Mouse (Mus musculus) CH12.LX (cell line): ENCODE results near the gene Gm37240. TPM values are rescaled to one million over a fixed set of nuclear protein-coding genes. Genes with fewer than 3 reads are reported as not detected.

ENCODE experiments used
- DNase-seq: peaks from one replicate; pipeline ENCODE4 v3.0.0-alpha.2; 2013; ENCODE audit errors: extremely low read depth
- H3K27ac ChIP-seq: 2 replicates; pipeline ENCODE4 v1.5.1; 2012; ENCODE audit warnings: low read depth, mild to moderate bottlenecking, control low read depth, moderate library complexity; ENCODE audit not compliant: insufficient read depth
- H3K27me3 ChIP-seq: replicated peaks from 2 replicates; pipeline ENCODE3; 2012; ENCODE audit warnings: inconsistent platforms
- H3K36me3 ChIP-seq, 2 experiments: replicated peaks in 1 of 2; 2 replicates each; pipeline versions ENCODE3 to v1.6.1; 2012; ENCODE audit warnings: inconsistent platforms in 1 of 2, low read length in 1 of 2, mild to moderate bottlenecking in 1 of 2, mixed read lengths in 1 of 2, moderate library complexity in 1 of 2; ENCODE audit not compliant: control insufficient read depth in 1 of 2, insufficient read depth in 1 of 2
- H3K4me1 ChIP-seq, 2 experiments: 2 replicates each; pipeline ENCODE4 v1.6.1; 2012; ENCODE audit warnings: inconsistent platforms in 1 of 2, moderate library complexity in 1 of 2; ENCODE audit not compliant: insufficient read depth in 2 of 2, control insufficient read depth in 1 of 2
- H3K4me2 ChIP-seq: 2 replicates; pipeline ENCODE4 v1.6.1; 2012; ENCODE audit warnings: low read depth, mild to moderate bottlenecking, control low read depth; ENCODE audit not compliant: poor library complexity, insufficient read depth, severe bottlenecking
- H3K4me3 ChIP-seq, 3 experiments: fragments of 150-350 bp in 1 of 3; sonication (generic) in 1 of 3; replicated peaks in 1 of 3; 2 replicates each; pipeline versions ENCODE3 to v1.5.1; 2011 to 2012; ENCODE audit warnings: low read depth in 2 of 3, low read length in 2 of 3, mild to moderate bottlenecking in 2 of 3, moderate library complexity in 2 of 3, control low read depth in 1 of 3, improper control_type of control experiment in 1 of 3, inconsistent platforms in 1 of 3, mixed read lengths in 1 of 3; ENCODE audit not compliant: poor library complexity in 1 of 3
- H3K79me2 ChIP-seq: replicated peaks from 2 replicates; pipeline ENCODE4 v1.6.1; 2012; ENCODE audit warnings: mild to moderate bottlenecking, moderate library complexity; ENCODE audit not compliant: control insufficient read depth, poor library complexity, insufficient read depth, severe bottlenecking; ENCODE audit errors: extremely low read depth
- H3K9ac ChIP-seq: 2 replicates; pipeline ENCODE4 v1.6.1; 2012; ENCODE audit warnings: low read depth, mild to moderate bottlenecking, control low read depth, moderate library complexity; ENCODE audit not compliant: insufficient read depth
- H3K9me3 ChIP-seq: replicated peaks from 2 replicates; pipeline ENCODE3; 2012; ENCODE audit warnings: low read length, inconsistent platforms, mixed read lengths
- BHLHE40 ChIP-seq: IDR thresholded peaks from 2 replicates; pipeline ENCODE4 v1.6.1; 2011; ENCODE audit warnings: mild to moderate bottlenecking, low read depth, low read length, improper control_type of control experiment
- CHD2 ChIP-seq: IDR thresholded peaks from 2 replicates; pipeline ENCODE4 v1.6.1; 2011; ENCODE audit warnings: low read length, improper control_type of control experiment
- CTCF ChIP-seq, 2 experiments: IDR thresholded peaks in 1 of 2; conservative IDR thresholded peaks in 1 of 2; 2 replicates each; pipeline ENCODE4 v1.5.1; 2011 to 2012; ENCODE audit warnings: low read depth in 2 of 2, low read length in 2 of 2, improper control_type of control experiment in 1 of 2, inconsistent platforms in 1 of 2, mild to moderate bottlenecking in 1 of 2, moderate library complexity in 1 of 2
- E2F4 ChIP-seq: IDR thresholded peaks from 2 replicates; pipeline ENCODE4 v1.6.1; 2011; ENCODE audit warnings: low read depth, low read length, improper control_type of control experiment; ENCODE audit not compliant: insufficient replicate concordance
- EP300 ChIP-seq: IDR thresholded peaks from 2 replicates; pipeline ENCODE4 v1.6.1; 2011; ENCODE audit warnings: low read length, improper control_type of control experiment
- ETS1 ChIP-seq: conservative IDR thresholded peaks from 2 replicates; pipeline ENCODE4 v1.6.1; 2012; ENCODE audit warnings: low read depth, mild to moderate bottlenecking, inconsistent platforms, low read length, improper control_type of control experiment, moderate library complexity
- GABPA ChIP-seq: IDR thresholded peaks from 2 replicates; pipeline ENCODE4 v1.6.1; 2012; ENCODE audit warnings: low read depth, low read length, improper control_type of control experiment, inconsistent platforms; ENCODE audit not compliant: insufficient replicate concordance
- HCFC1 ChIP-seq: IDR thresholded peaks from 2 replicates; pipeline ENCODE4 v1.6.1; 2012; ENCODE audit warnings: low read depth, mild to moderate bottlenecking, inconsistent platforms, low read length, improper control_type of control experiment
- JUN ChIP-seq: IDR thresholded peaks from 2 replicates; pipeline ENCODE4 v1.6.1; 2011; ENCODE audit warnings: low read depth, mild to moderate bottlenecking, low read length, improper control_type of control experiment, moderate library complexity; ENCODE audit not compliant: insufficient read depth
- KAT2A ChIP-seq: IDR thresholded peaks from 2 replicates; pipeline ENCODE4 v1.6.1; 2012; ENCODE audit warnings: low read length, improper control_type of control experiment, inconsistent platforms; ENCODE audit not compliant: insufficient replicate concordance
- MAFK ChIP-seq: IDR thresholded peaks from 2 replicates; pipeline ENCODE4 v1.6.1; 2011; ENCODE audit warnings: low read length, improper control_type of control experiment; ENCODE audit not compliant: insufficient replicate concordance
- MAX ChIP-seq: IDR thresholded peaks from 2 replicates; pipeline ENCODE4 v1.6.1; 2011; ENCODE audit warnings: low read length, improper control_type of control experiment
- MXI1 ChIP-seq: IDR thresholded peaks from 2 replicates; pipeline ENCODE4 v1.6.1; 2011; ENCODE audit warnings: mild to moderate bottlenecking, low read depth, low read length, improper control_type of control experiment
- NELFE ChIP-seq: IDR thresholded peaks from 2 replicates; pipeline ENCODE4 v1.6.1; 2011; ENCODE audit warnings: low read depth, low read length, improper control_type of control experiment
- NRF1 ChIP-seq: IDR thresholded peaks from 2 replicates; pipeline ENCODE4 v1.6.1; 2014; ENCODE audit warnings: low read depth, mild to moderate bottlenecking, inconsistent platforms, low read length, improper control_type of control experiment, moderate library complexity
- PAX5 ChIP-seq: IDR thresholded peaks from 2 replicates; pipeline ENCODE4 v1.6.1; 2012; ENCODE audit warnings: low read length, inconsistent platforms, mixed read lengths
- POLR2AphosphoS2 ChIP-seq: IDR thresholded peaks from 2 replicates; pipeline ENCODE4 v1.6.1; 2011; ENCODE audit warnings: low read depth, low read length, improper control_type of control experiment
- RAD21 ChIP-seq: IDR thresholded peaks from 2 replicates; pipeline ENCODE4 v1.6.1; 2011; ENCODE audit warnings: low read depth, mild to moderate bottlenecking, low read length, improper control_type of control experiment, moderate library complexity
- SIN3A ChIP-seq: IDR thresholded peaks from 2 replicates; pipeline ENCODE4 v1.6.1; 2012; ENCODE audit warnings: low read length, improper control_type of control experiment, inconsistent platforms
- TBP ChIP-seq: conservative IDR thresholded peaks from 2 replicates; pipeline ENCODE4 v1.6.1; 2011; ENCODE audit warnings: low read depth, low read length, improper control_type of control experiment
- TCF12 ChIP-seq: IDR thresholded peaks from 2 replicates; pipeline ENCODE4 v1.6.1; 2014; ENCODE audit warnings: low read depth, mild to moderate bottlenecking, inconsistent platforms, low read length, improper control_type of control experiment
- UBTF ChIP-seq: IDR thresholded peaks from 2 replicates; pipeline ENCODE4 v1.6.1; 2012; ENCODE audit warnings: low read depth, mild to moderate bottlenecking, inconsistent platforms, low read length, improper control_type of control experiment, moderate library complexity
- USF2 ChIP-seq: conservative IDR thresholded peaks from 2 replicates; pipeline ENCODE4 v1.6.1; 2011; ENCODE audit warnings: low read depth, low read length, improper control_type of control experiment
- ZKSCAN1 ChIP-seq: IDR thresholded peaks from 2 replicates; pipeline ENCODE4 v1.6.1; 2012; ENCODE audit warnings: low read depth, inconsistent platforms, low read length, improper control_type of control experiment, borderline replicate concordance
- ZNF384 ChIP-seq: IDR thresholded peaks from 2 replicates; pipeline ENCODE4 v1.6.1; 2012; ENCODE audit warnings: low read depth, low read length, improper control_type of control experiment, inconsistent platforms
- dilution Hi-C: fragments of 300-500 bp; cut with MboI; formaldehyde crosslinking; loops from 2 replicates; pipeline ENCODE4 v1.14.3; 2020; ENCODE audit warnings: low sequenced_read_pairs; ENCODE audit not compliant: extremely low pct_unique_long_range_greater_than_20kb, extremely low pct_ligation_motif_present
- in situ Hi-C: fragments of 300-500 bp; cut with MboI; formaldehyde crosslinking; loops from 3 replicates; pipeline ENCODE4 v1.14.3; 2019; ENCODE audit warnings: low sequenced_read_pairs, low pct_ligation_motif_present, low pct_unique_long_range_greater_than_20kb, mixed read lengths
- polyA plus RNA-seq: library from polyadenylated mRNA; unstranded; fragments of >175 nt; gene quantifications from 2 replicates; pipeline ENCODE4 v1.2.1, GENCODE M21; 2012; ENCODE audit warnings: low read depth; ENCODE audit not compliant: insufficient read length
- total RNA-seq, 2 experiments: library from RNA; depleted of rRNA; stranded (reverse); fragments of 300-350 nt in 1 of 2; fragments of >200 nt in 1 of 2; gene quantifications; 2 replicates each; pipeline ENCODE4 v1.2.3; 2012 to 2014

Gm37240 gene
- total and polyA plus RNA-seq, 3 experiments: 0.08 to 0.19 (median 0.14) TPM

DNA sequence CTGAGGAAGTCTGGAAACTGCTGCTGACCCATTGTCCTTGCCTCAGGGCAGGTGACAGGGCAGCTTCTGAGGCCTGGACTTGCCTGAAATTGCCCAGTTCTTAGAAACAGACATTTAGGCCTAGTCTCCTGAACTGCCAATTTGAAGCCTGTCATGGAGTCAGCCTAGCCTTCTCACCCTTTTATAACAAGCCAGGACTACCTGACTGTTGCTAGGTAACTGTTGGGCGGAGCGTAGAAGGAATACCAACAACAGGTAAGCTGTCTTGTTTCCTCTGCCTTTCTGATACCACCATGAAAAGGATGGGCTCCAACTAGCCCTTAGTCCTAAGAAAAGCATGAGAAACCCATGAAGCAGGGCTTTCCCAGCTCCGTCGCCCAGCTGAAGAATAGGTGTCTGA lies 570.0 kb downstream of the Gm37240 start:
- H3K27me3 ChIP-seq: no peaks in the 10 kb centered on the region
- DNase-seq: no peak
- H3K4me2 ChIP-seq: no peak overlapping the region
- H3K4me1 ChIP-seq: no peaks in the 10 kb centered on the region
- in situ Hi-C loops (no loop called here), dilution Hi-C loops (no loop called here)
- TF ChIP-seq PAX5 (no peak), NELFE (no peak), ZNF384 (no peak), HCFC1 (no peak), UBTF (no peak), TBP (no peak), SIN3A (no peak), E2F4 (no peak), MAX (no peak), NRF1 (no peak), MAFK (no peak), CHD2 (no peak), BHLHE40 (no peak), JUN (no peak), ETS1 (no peak), KAT2A (no peak), EP300 (no peak), USF2 (no peak), RAD21 (no peak)
- H3K36me3 ChIP-seq: no peaks in the 10 kb centered on the region
- H3K4me3 ChIP-seq: no peak overlapping the region
- H3K79me2 ChIP-seq: no peaks in the 10 kb centered on the region
- no peak overlapping the region for H3K9ac ChIP-seq
- no peak overlapping the region for H3K27ac ChIP-seq
- H3K9me3 ChIP-seq: no peaks in the 10 kb centered on the region

DNA sequence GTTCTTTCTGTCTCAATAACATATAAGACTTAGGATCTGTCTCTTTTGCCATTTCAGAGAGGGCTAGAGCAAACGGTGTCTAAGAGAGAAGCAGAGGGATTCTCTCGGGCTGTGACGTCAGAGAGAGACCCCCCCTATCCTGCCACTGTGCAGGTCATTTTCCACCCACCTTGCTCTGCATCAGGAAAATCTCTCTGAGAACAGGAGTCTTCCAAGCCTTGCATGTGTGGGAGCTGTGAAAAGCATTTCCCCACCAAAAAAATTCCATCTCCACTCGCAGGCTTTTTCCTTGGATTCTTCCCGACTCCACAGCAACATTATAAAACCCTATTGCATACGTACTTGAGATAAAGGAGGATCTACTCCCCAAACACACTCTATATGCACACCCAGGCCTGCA lies 572.4 kb downstream of the Gm37240 start:
- no peak overlapping the region for H3K9ac ChIP-seq
- H3K27ac ChIP-seq: no peak overlapping the region
- no peaks in the 10 kb centered on the region for H3K4me1 ChIP-seq
- no peaks in the 10 kb centered on the region for H3K36me3 ChIP-seq
- H3K79me2 ChIP-seq: no peaks in the 10 kb centered on the region
- dilution Hi-C loops: no loop called here
- no peak overlapping the region for H3K4me3 ChIP-seq
- no peak for TF ChIP-seq BHLHE40
- no peak for TF ChIP-seq NELFE
- TF ChIP-seq PAX5: no peak
- no peak for TF ChIP-seq UBTF
- no peak for TF ChIP-seq TCF12
- TF ChIP-seq POLR2AphosphoS2: no peak
- no peak for TF ChIP-seq CTCF (conservative IDR thresholded peaks at IDR 0.05 in 1 of 2, IDR thresholded peaks at IDR 0.05 in 1 of 2; ENCODE audit: low read depth in 2 of 2, low read length in 2 of 2)
- TF ChIP-seq MXI1: no peak
- TF ChIP-seq MAFK: no peak
- TF ChIP-seq KAT2A: no peak
- TF ChIP-seq RAD21: no peak
- TF ChIP-seq MAX: no peak
- TF ChIP-seq TBP: no peak
- no peak for TF ChIP-seq GABPA
- no peak for TF ChIP-seq ZKSCAN1
- no peak for TF ChIP-seq ZNF384
- in situ Hi-C loops: no loop called here
- no peaks in the 10 kb centered on the region for H3K9me3 ChIP-seq
- H3K27me3 ChIP-seq: no peaks in the 10 kb centered on the region
- no peak for DNase-seq
- no peak overlapping the region for H3K4me2 ChIP-seq
